Mouse (Mus musculus) gastrocnemius, adult 2 months (tissue): Measurements from ENCODE around the gene Mycbpap. TPM values are rescaled to one million over a fixed set of nuclear protein-coding genes. Genes with fewer than 3 reads are reported as not detected.

Experiments used
- DNase-seq: peaks from one replicate; pipeline ENCODE4 v3.0.0; 2022
- H3K27ac ChIP-seq: fragments of 200-600 bp; 2 replicates; pipeline ENCODE4 v1.8.1; 2022; ENCODE audit warnings: mild to moderate bottlenecking
- H3K4me3 ChIP-seq: fragments of 200-600 bp; 2 replicates; pipeline ENCODE4 v1.8.1; 2022; ENCODE audit warnings: mild to moderate bottlenecking, moderate library complexity
- CTCF ChIP-seq: fragments of 200-600 bp; IDR thresholded peaks from 2 replicates; pipeline ENCODE4 v1.8.1; 2022; ENCODE audit warnings: antibody characterized with exemption, mild to moderate bottlenecking, moderate library complexity
- intact Hi-C: fragments of 180-260 bp; cut with DNase I; formaldehyde crosslinking; loops from one replicate; pipeline ENCODE4 v1.15.1; 2025
- total RNA-seq, 2 experiments: library from RNA; stranded (reverse); gene quantifications; 2 replicates each; pipeline ENCODE4 v1.2.3; 2021

Gene Mycbpap
- total RNA-seq, 2 experiments from 2014 or later, result not detected

GRCm38 (mm10) chr11:94548041-94548784, 26.7 kb upstream of the Mycbpap start:
- intact Hi-C loops, result loop anchor here (5.0 kb wide), 1 partner anchor 216 kb away; no protein-coding TSS in a partner anchor
- DNase-seq, result peak; percentile 61
- no peak for TF ChIP-seq CTCF
- peak overlapping the region; percentile 94 for H3K27ac ChIP-seq
- peak overlapping the region; percentile 97 for H3K4me3 ChIP-seq

GRCm38 (mm10) chr11:94547271-94547670, 25.7 kb upstream of the Mycbpap start:
- DNase-seq, result no peak
- H3K27ac ChIP-seq, result no peak overlapping the region
- H3K4me3 ChIP-seq, result no peak overlapping the region
- no peak for TF ChIP-seq CTCF
- intact Hi-C loops, result loop anchor here (5.0 kb wide), 1 partner anchor 215 kb away; no protein-coding TSS in a partner anchor

- no peak for DNase-seq
- H3K4me3 ChIP-seq, result no peak overlapping the region
- no peak for TF ChIP-seq CTCF
- intact Hi-C loops, result loop anchor here (5.0 kb wide), 1 partner anchor 214 kb away; no protein-coding TSS in a partner anchor
- no peak overlapping the region for H3K27ac ChIP-seq
These were observed 24.8 kb upstream of the Mycbpap start for GRCm38 (mm10) chr11:94546381-94546780.

GRCm38 (mm10) chr11:94544422-94544821, 22.9 kb upstream of the Mycbpap start:
- H3K27ac ChIP-seq, result peak overlapping the region; percentile 75
- DNase-seq, result peak; percentile 48
- H3K4me3 ChIP-seq, result peak overlapping the region; percentile 66
- no peak for TF ChIP-seq CTCF
- intact Hi-C loops, result no loop called here

- peak overlapping the region; percentile 66 for H3K4me3 ChIP-seq
- H3K27ac ChIP-seq, result peak overlapping the region; percentile 75
- DNase-seq, result peak; percentile 94
- intact Hi-C loops, result no loop called here
- TF ChIP-seq CTCF, result peak; percentile 94
These were observed 22.4 kb upstream of the Mycbpap start for GRCm38 (mm10) chr11:94543932-94544331.

- no peak for TF ChIP-seq CTCF
- Histone ChIP-seq H3K4me3 (peak overlapping the region; percentile 66), H3K27ac (peak overlapping the region; percentile 48)
- DNase-seq, result no peak
- intact Hi-C loops, result no loop called here
These were observed 21.8 kb upstream of the Mycbpap start for GRCm38 (mm10) chr11:94543344-94543743.

GRCm38 (mm10) chr11:94542400-94542799, 20.9 kb upstream of the Mycbpap start:
- Histone ChIP-seq H3K27ac (no peak overlapping the region), H3K4me3 (no peak overlapping the region)
- TF ChIP-seq CTCF, result no peak
- DNase-seq, result no peak
- intact Hi-C loops, result no loop called here

GRCm38 (mm10) chr11:94539761-94540160, 18.2 kb upstream of the Mycbpap start:
- Histone ChIP-seq H3K27ac (no peak overlapping the region), H3K4me3 (no peak overlapping the region)
- TF ChIP-seq CTCF, result no peak
- DNase-seq, result no peak
- intact Hi-C loops, result no loop called here

GRCm38 (mm10) chr11:94538733-94539292, 17.3 kb upstream of the Mycbpap start:
- H3K4me3 ChIP-seq, result no peak overlapping the region
- no peak for TF ChIP-seq CTCF
- intact Hi-C loops, result no loop called here
- no peak for DNase-seq
- H3K27ac ChIP-seq, result no peak overlapping the region

GRCm38 (mm10) chr11:94533171-94533570, 11.6 kb upstream of the Mycbpap start:
- intact Hi-C loops, result no loop called here

GRCm38 (mm10) chr11:94528879-94529278, 7.3 kb upstream of the Mycbpap start:
- no peak for TF ChIP-seq CTCF
- Histone ChIP-seq H3K27ac (no peak overlapping the region), H3K4me3 (no peak overlapping the region)
- DNase-seq, result no peak
- intact Hi-C loops, result no loop called here

More at GRCm38 (mm10) chr11:94533171-94533570, 11.6 kb upstream of the Mycbpap start:
- H3K4me3 ChIP-seq, result no peak overlapping the region
- DNase-seq, result no peak
- no peak for TF ChIP-seq CTCF
- H3K27ac ChIP-seq, result no peak overlapping the region

- no peak overlapping the region for H3K27ac ChIP-seq
- DNase-seq, result no peak
- intact Hi-C loops, result no loop called here
These were observed 4.8 kb upstream of the Mycbpap start for GRCm38 (mm10) chr11:94526171-94526879.

GRCm38 (mm10) chr11:94513452-94513851, 8.1 kb downstream of the Mycbpap start:
- H3K27ac ChIP-seq, result no peak overlapping the region
- DNase-seq, result no peak
- no peak for TF ChIP-seq CTCF
- no peak overlapping the region for H3K4me3 ChIP-seq
- intact Hi-C loops, result no loop called here

More at GRCm38 (mm10) chr11:94526171-94526879, 4.8 kb upstream of the Mycbpap start:
- no peak overlapping the region for H3K4me3 ChIP-seq
- TF ChIP-seq CTCF, result no peak
